Mouse (Mus musculus): Measurements from ENCODE around the gene Gan.

- TF ChIP-seq HCFC1 (IDR thresholded peaks at IDR 0.05; ENCODE audit: borderline replicate concordance, insufficient read depth, low read length) (no peak), MAFK (IDR thresholded peaks at IDR 0.05; ENCODE audit: insufficient read depth, low read depth, low read length) (no peak), CHD2 (IDR thresholded peaks at IDR 0.05; ENCODE audit: low read depth, low read length) (no peak), ZNF384 (IDR thresholded peaks at IDR 0.05; ENCODE audit: low read depth, low read length) (no peak)
Observed at GRCm38 (mm10) chr8:117196593-117196992, 38.7 kb downstream of the Gan start.
